Mouse (Mus musculus) WW6 (cell line): ENCODE results near the gene Ppp2r5a.

Experiments
- DNase-seq: peaks from one replicate; pipeline ENCODE4 v3.0.0-alpha.2; 2013; ENCODE audit warnings: low read depth, low spot score

Gene Ppp2r5a

DNA sequence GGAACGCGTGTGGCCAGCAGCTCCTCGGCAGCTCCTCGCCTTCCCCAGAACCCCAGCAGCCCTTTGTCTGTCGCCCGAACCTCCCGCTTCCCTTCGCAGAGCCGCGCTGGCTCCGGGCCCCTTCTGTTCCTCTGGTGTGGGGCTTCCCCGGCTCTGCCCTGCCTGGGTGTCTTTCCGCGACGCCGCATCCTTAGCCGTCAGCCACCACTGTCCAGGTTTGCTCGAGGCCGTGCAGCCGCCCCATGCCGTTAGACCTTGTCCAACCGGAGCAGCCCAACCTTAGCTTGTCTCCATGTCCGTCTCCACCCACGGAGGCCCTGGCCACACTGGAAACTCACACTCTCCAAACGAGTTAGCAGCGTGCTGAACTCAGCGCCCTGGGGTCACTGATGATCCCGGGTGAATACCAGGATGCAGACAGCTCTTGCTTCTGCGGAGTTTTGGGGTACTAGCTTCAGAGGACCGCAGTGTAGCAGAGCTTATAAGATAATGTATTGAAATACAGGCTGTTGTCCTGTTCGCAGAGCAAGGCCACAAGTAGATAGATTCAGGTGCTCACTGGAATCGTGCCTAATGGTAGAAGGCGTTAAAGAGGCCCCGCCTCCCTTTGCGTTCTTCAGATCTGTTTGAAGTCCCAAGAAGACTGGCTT, 76.7 kb downstream of the Ppp2r5a start:
- DNase-seq: no peak

GRCm38 (mm10) chr1:191325726-191326232, 77.3 kb downstream of the Ppp2r5a start, which contains the start of gene Tmem206:
Tmem206 (plus strand) TSS chr1:191325912.
- DNase-seq: peak; percentile 88

DNA sequence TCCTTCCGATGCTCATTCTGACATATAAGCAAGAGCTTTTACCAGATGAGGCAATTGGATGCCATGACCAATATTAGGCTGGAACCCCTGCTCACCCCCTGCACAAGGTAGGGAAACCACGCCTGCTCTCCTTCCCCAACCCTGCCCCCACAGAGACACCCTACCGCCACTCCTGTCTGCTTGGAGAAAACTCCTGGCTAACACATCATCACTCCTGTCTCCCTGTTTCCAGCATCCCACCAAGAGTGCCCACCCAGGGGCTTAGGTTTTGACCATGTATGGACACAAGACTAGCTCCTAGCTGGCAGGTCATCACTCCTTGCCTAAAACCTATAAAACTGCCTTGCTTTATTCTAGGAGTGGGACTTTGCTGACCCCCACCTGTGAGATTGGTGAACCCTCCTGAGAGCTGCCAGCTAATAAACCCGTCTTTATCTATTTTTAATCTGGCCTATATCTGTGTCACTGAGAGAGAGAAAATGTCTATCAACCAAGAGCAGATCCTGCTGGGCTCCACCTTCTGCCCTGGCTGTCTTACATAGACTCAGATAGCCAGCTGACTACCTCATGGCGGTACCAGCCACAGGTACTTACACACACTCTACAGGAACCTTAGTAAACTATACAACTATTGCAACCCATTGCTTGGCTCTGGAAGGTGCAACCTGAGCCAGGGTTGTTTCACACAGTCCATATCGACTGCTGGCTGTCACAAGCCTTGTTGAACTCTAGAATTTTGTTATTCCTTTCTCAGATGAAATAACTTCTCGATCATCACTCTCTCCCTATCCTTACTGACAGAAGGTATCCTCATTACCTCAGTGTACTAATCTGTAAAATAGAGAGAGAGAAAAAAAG, 78.1 kb downstream of the Ppp2r5a start:
- no peak for DNase-seq

GRCm38 (mm10) chr1:191323381-191323780, 79.7 kb downstream of the Ppp2r5a start:
- no peak for DNase-seq

DNA sequence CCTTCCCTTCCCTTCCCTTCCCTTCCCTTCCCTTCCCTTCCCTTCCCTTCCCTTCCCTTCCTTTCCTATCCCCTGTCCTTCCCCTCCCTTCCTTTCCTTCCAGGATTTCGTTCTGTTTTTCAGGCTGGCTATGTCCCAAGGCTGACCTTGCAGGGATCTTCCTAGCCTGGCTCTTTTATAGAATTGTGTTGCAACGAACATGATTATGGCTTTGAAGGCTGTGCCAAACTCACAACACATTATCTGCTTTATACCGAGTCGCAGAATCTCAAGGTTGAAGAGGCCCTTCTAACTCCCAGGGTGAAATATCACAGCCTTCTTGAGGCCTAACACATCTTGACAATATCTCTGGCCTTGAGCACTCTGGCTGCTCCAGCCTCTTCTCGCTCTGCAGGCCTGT, 84.4 kb downstream of the Ppp2r5a start:
- no peak for DNase-seq

GRCm38 (mm10) chr1:191317591-191318196, 85.4 kb downstream of the Ppp2r5a start, which contains the start of gene Nenf:
Nenf (minus strand) TSS chr1:191318194.
- no peak for DNase-seq

GRCm38 (mm10) chr1:191316818-191317217, 86.3 kb downstream of the Ppp2r5a start:
- no peak for DNase-seq

DNA sequence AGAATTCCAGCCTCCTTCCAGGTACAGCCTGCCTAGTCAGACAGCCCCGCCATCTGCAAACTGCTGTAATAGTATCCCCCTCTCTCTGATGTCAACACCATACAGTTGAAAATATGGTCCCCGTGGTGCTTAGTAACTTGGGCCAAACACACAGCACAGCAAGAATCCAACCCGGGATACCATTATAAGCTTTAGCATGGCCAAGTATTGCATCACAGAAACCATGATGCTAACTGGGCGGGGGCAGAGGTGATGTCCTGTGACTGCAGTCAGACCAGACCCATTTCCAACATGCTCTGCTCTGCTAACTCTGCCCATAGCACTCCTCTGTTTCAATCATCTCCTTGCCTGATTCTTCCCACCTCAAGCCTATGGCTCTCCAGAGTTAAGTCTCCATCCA, 89.1 kb downstream of the Ppp2r5a start:
- DNase-seq: no peak

- DNase-seq: no peak
These were observed 89.9 kb downstream of the Ppp2r5a start for GRCm38 (mm10) chr1:191313158-191313557.

DNA sequence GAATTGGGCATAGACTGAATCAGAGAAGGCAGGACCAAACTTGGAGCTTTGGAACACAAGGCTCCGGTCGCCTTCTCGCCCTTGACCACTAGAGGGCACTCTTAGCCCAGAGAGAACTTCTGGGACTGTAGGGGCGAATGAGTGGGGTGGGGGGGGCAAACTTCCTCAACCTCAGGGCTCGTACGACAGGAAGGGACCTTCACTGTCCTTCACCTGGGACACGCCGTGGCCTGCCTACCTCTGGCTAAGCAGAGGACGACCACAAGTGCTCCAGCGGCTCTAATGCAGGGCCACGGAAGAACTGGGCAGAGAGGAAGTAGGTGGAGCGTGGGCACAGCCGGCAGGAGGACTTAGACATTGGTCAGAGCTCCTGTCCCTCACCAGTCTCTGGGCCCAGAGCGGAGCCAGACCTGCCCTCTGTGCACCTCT, 90.5 kb downstream of the Ppp2r5a start:
- peak; percentile 65 for DNase-seq

GRCm38 (mm10) chr1:191311296-191311898, 91.7 kb downstream of the Ppp2r5a start:
- no peak for DNase-seq

DNA sequence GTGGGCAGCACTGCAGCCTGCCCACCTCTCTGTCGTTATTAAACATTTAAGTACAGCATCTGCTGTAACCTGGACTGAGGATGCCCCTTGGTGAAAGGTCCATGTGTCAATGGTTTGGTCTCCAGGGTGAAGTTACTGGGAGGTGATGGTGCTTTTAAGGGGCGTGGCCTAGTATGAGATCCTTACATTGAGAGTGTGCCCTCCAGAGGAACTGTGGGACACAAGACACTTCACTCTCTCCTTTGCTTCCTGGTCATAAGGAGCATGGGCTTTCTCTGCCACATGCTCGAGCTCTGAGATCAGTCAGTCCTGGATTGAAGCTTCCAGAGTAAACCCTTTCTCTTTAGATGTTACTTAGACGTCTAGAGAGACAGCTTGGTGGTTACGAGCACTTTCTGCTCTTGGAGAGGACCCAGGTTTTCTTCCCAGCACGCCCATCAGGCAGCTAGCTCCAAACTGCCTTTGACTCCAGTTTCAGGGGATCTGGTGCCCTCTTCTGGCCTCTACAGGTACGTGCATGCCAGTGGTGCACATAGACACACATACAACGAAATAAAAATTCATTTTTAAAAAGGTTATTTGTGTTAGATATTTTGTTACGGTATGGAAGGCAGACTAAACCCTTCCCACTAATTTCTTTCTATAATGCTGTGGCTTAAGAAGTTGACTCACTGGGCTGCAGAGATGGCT, 95.2 kb downstream of the Ppp2r5a start:
- DNase-seq: no peak

GRCm38 (mm10) chr1:191306316-191306715, 96.8 kb downstream of the Ppp2r5a start:
- no peak for DNase-seq

- no peak for DNase-seq
These were observed 97.5 kb downstream of the Ppp2r5a start for GRCm38 (mm10) chr1:191305610-191306009.

- no peak for DNase-seq
These were observed 98.9 kb downstream of the Ppp2r5a start for GRCm38 (mm10) chr1:191304216-191304615.

GRCm38 (mm10) chr1:191303736-191304135, 99.3 kb downstream of the Ppp2r5a start:
- DNase-seq: no peak
